Mouse (Mus musculus): ENCODE measurements around the gene Poldip2.

DNA sequence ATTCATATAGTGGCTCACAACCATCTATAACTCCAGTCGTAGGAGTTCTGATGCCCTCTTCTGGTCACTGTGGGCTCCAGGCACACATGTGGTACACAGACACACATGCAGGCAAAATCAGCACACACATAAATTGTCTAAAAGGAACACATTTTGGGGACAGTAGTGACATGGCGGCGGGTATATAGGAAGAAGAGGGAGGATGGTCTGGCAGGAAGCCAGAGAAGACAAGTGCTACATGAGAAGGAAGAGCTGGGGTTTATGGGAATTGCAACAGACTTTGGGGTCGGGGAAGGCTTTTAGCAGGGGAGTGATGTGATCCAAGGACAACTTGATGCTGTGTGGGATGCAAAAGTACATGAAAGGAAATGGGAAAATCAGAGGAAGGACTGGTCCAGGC, 22.5 kb downstream of the Poldip2 start:
- TF ChIP-seq CTCF (IDR thresholded peaks at IDR 0.05; ENCODE audit: control insufficient read depth, insufficient read depth, insufficient replicate concordance, low read depth, low read length) (no peak), POLR2A (IDR thresholded peaks at IDR 0.05; ENCODE audit: control insufficient read depth, low read depth, low read length) (no peak)
